Mouse (Mus musculus): Measurements from ENCODE around the gene Ppil1. TPM values are rescaled to one million over a fixed set of nuclear protein-coding genes. Genes with fewer than 3 reads are reported as not detected.

Ppil1 gene
- 89.1 TPM for polyA plus RNA-seq (2017; shearing (Covaris generic))

GRCm38 (mm10) chr17:29263840-29264633, at the start of gene Ppil1:
TSS of gene Ppil1 (minus strand) at chr17:29264186.

DNA sequence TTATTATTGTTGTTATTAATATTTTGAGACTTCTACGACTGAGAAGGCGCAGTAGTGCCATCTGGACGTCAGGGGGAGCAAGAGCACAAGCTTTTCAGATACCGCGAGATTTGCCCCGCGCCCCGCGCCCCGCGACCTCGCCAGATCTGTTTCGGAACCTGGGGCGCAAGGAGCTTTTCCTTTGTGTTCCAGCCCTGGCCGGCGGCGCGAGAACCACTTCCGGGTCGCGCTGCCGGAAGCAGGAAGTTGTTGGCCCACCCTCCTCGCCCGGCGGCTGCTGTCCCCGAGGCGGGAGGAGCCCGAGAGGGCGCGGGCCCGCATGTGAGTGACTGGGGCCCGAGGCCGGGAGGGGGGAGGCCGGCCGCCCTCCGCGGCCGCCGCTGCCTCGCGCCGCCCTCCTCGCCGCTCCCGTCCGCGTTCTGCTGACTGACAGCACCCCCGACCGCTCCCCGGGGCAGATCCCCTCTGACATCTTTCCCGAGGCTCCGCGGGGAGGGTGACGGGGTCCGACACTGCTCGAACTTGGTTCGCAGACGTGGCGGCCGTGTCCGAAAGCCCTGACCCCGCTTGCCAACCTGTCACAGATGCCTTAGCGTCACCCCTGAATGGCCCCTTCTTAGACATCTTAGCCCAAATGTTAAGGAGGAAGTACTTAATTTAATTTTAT, 4.8 kb upstream of the Ppil1 start, which contains the start of gene BC004004:
Gene BC004004, plus strand, starts transcription at position 107 of the 667 bp plus-strand sequence.

GRCm38 (mm10) chr17:29237772-29238420, 26.1 kb downstream of the Ppil1 start, which contains the start of gene Cpne5:
TSS of gene Cpne5 (minus strand) at chr17:29238167.

Other genes with a start within 250 kb of the Ppil1 start
- 552 TPM for gene Srsf3, start 231.6 kb downstream of the Ppil1 start, polyA plus RNA-seq (2017; shearing (Covaris generic))
- gene Cdkn1a, start 173.2 kb downstream of the Ppil1 start, polyA plus RNA-seq (2017; shearing (Covaris generic)) = 5.1 TPM
- gene Rab44, start 150.0 kb downstream of the Ppil1 start, polyA plus RNA-seq (2017; shearing (Covaris generic)) = not detected
- 0.99 TPM for gene Cpne5, start 26.0 kb downstream of the Ppil1 start, polyA plus RNA-seq (2017; shearing (Covaris generic))
- 152 TPM for gene BC004004, start 4.6 kb upstream of the Ppil1 start, polyA plus RNA-seq (2017; shearing (Covaris generic))
- gene Pi16, start 53.5 kb upstream of the Ppil1 start, polyA plus RNA-seq (2017; shearing (Covaris generic)) = 0.16 TPM
- 7.5 TPM for gene Mtch1, start 83.7 kb upstream of the Ppil1 start, polyA plus RNA-seq (2017; shearing (Covaris generic))
- 1.3 TPM for gene Fgd2, start 96.7 kb upstream of the Ppil1 start, polyA plus RNA-seq (2017; shearing (Covaris generic))
- 34.1 TPM for gene Pim1, start 226.6 kb upstream of the Ppil1 start, polyA plus RNA-seq (2017; shearing (Covaris generic))

Data from CD4-positive, CD25-positive, alpha-beta regulatory T cell, adult 9 weeks (primary cell).